Mouse (Mus musculus): Measurements from ENCODE around the gene Ralgds.

Gene Ralgds

GRCm38 (mm10) chr2:28533901-28534435 lies 21.0 kb downstream of the Ralgds start:
- no peak for DNase-seq (ENCODE audit: low read depth, low spot score)

- no peak for DNase-seq (ENCODE audit: low read depth, low spot score)
These were observed 21.7 kb downstream of the Ralgds start for GRCm38 (mm10) chr2:28534436-28535262.

GRCm38 (mm10) chr2:28535263-28535540 lies 22.3 kb downstream of the Ralgds start:
- DNase-seq (ENCODE audit: low read depth, low spot score), result no peak

GRCm38 (mm10) chr2:28535650-28536049 lies 22.7 kb downstream of the Ralgds start:
- no peak for DNase-seq (ENCODE audit: low read depth, low spot score)

GRCm38 (mm10) chr2:28536166-28536565 lies 23.2 kb downstream of the Ralgds start:
- DNase-seq (ENCODE audit: low read depth, low spot score), result peak; percentile 59

GRCm38 (mm10) chr2:28536766-28537633 lies 24.1 kb downstream of the Ralgds start:
- no peak for DNase-seq (ENCODE audit: low read depth, low spot score)

- peak; percentile 52 for DNase-seq (ENCODE audit: low read depth, low spot score)
These were observed 24.7 kb downstream of the Ralgds start for GRCm38 (mm10) chr2:28537634-28537920.

GRCm38 (mm10) chr2:28537995-28538816 lies 25.3 kb downstream of the Ralgds start:
- DNase-seq (ENCODE audit: low read depth, low spot score), result no peak

- DNase-seq (ENCODE audit: low read depth, low spot score), result no peak
These were observed 25.8 kb downstream of the Ralgds start for GRCm38 (mm10) chr2:28538817-28539128.

- no peak for DNase-seq (ENCODE audit: low read depth, low spot score)
These were observed 26.3 kb downstream of the Ralgds start for GRCm38 (mm10) chr2:28539206-28539605.

GRCm38 (mm10) chr2:28539949-28540348 lies 27.0 kb downstream of the Ralgds start:
- DNase-seq (ENCODE audit: low read depth, low spot score), result peak; percentile 64

- DNase-seq (ENCODE audit: low read depth, low spot score), result no peak
These were observed 27.8 kb downstream of the Ralgds start for GRCm38 (mm10) chr2:28540587-28541227.

GRCm38 (mm10) chr2:28543894-28544293 lies 31.0 kb downstream of the Ralgds start:
- DNase-seq (ENCODE audit: low read depth, low spot score), result no peak

GRCm38 (mm10) chr2:28545976-28546375 lies 33.1 kb downstream of the Ralgds start:
- peak; percentile 28 for DNase-seq (ENCODE audit: low read depth, low spot score)

GRCm38 (mm10) chr2:28546560-28546959 lies 33.6 kb downstream of the Ralgds start:
- DNase-seq (ENCODE audit: low read depth, low spot score), result no peak

GRCm38 (mm10) chr2:28547237-28548172 lies 34.6 kb downstream of the Ralgds start:
- peak; percentile 93 for DNase-seq (ENCODE audit: low read depth, low spot score)

- no peak for DNase-seq (ENCODE audit: low read depth, low spot score)
These were observed 36.2 kb downstream of the Ralgds start for GRCm38 (mm10) chr2:28549157-28549556.

GRCm38 (mm10) chr2:28552301-28552700 lies 39.4 kb downstream of the Ralgds start:
- no peak for DNase-seq (ENCODE audit: low read depth, low spot score)

GRCm38 (mm10) chr2:28557452-28557851 lies 44.5 kb downstream of the Ralgds start:
- DNase-seq (ENCODE audit: low read depth, low spot score), result no peak

- DNase-seq (ENCODE audit: low read depth, low spot score), result no peak
These were observed 50.4 kb downstream of the Ralgds start, which contains the start of gene Cel for GRCm38 (mm10) chr2:28563303-28563702. Gene Cel (minus strand): TSS chr2:28563403.
